Mouse (Mus musculus) embryonic facial prominence, embryonic 11.5 days (tissue): ENCODE measurements around the gene Itch. TPM values are rescaled to one million over a fixed set of nuclear protein-coding genes. Genes with fewer than 3 reads are reported as not detected.

Experiments used
- ATAC-seq: fragments of 200-750 bp; cut with Nextera tagmentation; replicated peaks from 2 replicates; pipeline ENCODE4 v1.8.0; 2017; ENCODE audit warnings: low read depth; ENCODE audit not compliant: insufficient number of reproducible peaks, low FRiP score, low TSS enrichment
- DNase-seq: peaks from one replicate; pipeline ENCODE4 v3.0.0-alpha.2; 2015; ENCODE audit warnings: low spot score
- H3K27ac ChIP-seq: fragments of 300-500 bp; sonication (generic); replicated peaks from 2 replicates; pipeline ENCODE4 v1.5.1; 2014; ENCODE audit warnings: mild to moderate bottlenecking, low read depth, low read length, control low read depth
- H3K27me3 ChIP-seq: fragments of 300-500 bp; sonication (generic); 2 replicates; pipeline ENCODE4 v1.6.1; 2014; ENCODE audit warnings: mild to moderate bottlenecking, low read length, moderate library complexity, mixed read lengths; ENCODE audit not compliant: control insufficient read depth, insufficient read depth
- H3K36me3 ChIP-seq: fragments of 300-500 bp; sonication (generic); replicated peaks from 2 replicates; pipeline ENCODE4 v1.6.1; 2014; ENCODE audit warnings: low read depth, mild to moderate bottlenecking, low read length, moderate library complexity, mixed read lengths; ENCODE audit not compliant: control insufficient read depth, insufficient read depth
- H3K4me1 ChIP-seq: fragments of 300-500 bp; sonication (generic); 2 replicates; pipeline ENCODE4 v1.6.1; 2014; ENCODE audit warnings: low read length, mixed read lengths; ENCODE audit not compliant: control insufficient read depth, insufficient read depth
- H3K4me2 ChIP-seq: fragments of 300-500 bp; sonication (generic); 2 replicates; pipeline ENCODE4 v1.6.1; 2014; ENCODE audit warnings: low read depth, mild to moderate bottlenecking, control low read depth, low read length, moderate library complexity
- H3K4me3 ChIP-seq: fragments of 300-500 bp; sonication (generic); 2 replicates; pipeline ENCODE4 v1.5.1; 2014; ENCODE audit warnings: low read depth, low read length, control low read depth
- H3K9ac ChIP-seq: fragments of 300-500 bp; sonication (generic); replicated peaks from 2 replicates; pipeline ENCODE4 v1.6.1; 2014; ENCODE audit warnings: mild to moderate bottlenecking, control low read depth, low read length
- H3K9me3 ChIP-seq: fragments of 300-500 bp; sonication (generic); replicated peaks from 2 replicates; pipeline ENCODE4 v1.6.1; 2016; ENCODE audit warnings: mild to moderate bottlenecking, low read length, inconsistent platforms, mixed read lengths; ENCODE audit not compliant: control insufficient read depth
- WGBS: fragments of 180-500 bp; shearing (Covaris S2); extraction: QIAGEN DNeasy Blood & Tissue Kit; methylation state at CpG from one replicate; pipeline ENCODE4 v1.1.7; 2014; 5-methylcytosine and 5-hydroxymethylcytosine counted together
- polyA plus RNA-seq: library from polyadenylated mRNA; unstranded; fragments of >200 nt; fragmentation: Nextera tagmentation; extraction: Ambion mirVana; gene quantifications from 2 replicates; pipeline ENCODE4 v1.2.1, GENCODE M21; 2014

Itch gene
- polyA plus RNA-seq, 1 experiment from 2014 or later: 55.7 TPM

DNA sequence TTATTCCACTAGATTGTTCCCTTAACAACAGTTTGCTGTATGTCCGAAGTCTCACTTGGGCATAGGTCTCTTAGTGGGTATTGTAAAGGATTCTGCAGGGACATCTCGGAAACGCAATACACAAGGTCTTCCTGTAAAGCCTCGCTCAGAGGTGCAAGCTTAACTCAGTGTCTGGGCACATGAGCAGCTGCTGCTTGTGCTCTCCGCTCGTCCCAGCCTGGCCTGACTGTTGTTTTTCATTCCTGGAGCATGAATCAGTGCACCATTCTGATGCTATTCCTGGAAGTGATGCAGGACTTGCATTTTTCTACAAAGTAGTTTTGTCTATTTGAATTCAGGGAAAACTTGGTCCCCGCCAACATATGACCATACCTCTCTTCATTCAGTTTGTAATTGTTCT lies 91.4 kb downstream of the Itch start:
- ATAC-seq: no peak
- Histone ChIP-seq H3K4me2 (no peak overlapping the region), H3K36me3 (no peaks in the 10 kb centered on the region; the same call in 1 of the 2 replicates), H3K27me3 (no peaks in the 10 kb centered on the region), H3K9ac (no peak overlapping the region), H3K9me3 (no peaks in the 10 kb centered on the region), H3K4me3 (no peak overlapping the region), H3K4me1 (no peaks in the 10 kb centered on the region), H3K27ac (no peak overlapping the region)
- no peak for DNase-seq
- 90% methylated on average over 7 of the region's 7 CpGs for WGBS

DNA sequence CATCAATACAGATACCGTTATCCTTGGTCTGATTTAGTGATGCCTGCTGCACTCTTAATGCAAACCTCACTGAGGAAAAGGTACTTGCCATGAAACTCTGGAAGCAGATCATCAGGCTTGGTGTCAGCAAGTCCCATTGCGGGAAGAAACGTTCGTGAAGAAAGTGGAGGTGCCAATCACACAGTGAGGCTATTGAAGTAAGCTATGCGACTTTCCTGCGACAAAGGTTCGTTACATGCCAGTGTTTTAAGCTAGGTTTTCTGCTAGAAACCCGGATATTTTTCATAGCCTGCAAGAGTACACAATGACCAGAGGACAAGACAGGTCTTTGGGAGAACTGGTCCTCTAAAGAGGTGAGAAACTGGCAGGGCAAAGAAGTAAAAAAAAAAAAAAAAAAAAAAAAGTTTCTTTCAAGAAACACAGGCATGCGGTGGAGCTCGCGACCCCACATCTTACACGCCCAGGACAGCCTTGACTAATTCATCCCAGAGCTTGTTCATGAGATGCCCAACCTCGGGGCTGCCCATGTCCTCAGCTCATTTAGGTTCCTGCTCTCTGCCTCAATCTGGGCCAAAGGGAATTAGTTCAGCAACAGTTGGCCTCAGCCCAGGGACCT lies 102.5 kb downstream of the Itch start:
- peak overlapping the region; percentile 87 for H3K27ac ChIP-seq
- peak overlapping the region; percentile 60 for H3K4me2 ChIP-seq
- H3K4me1 ChIP-seq: peaks cover 2% of the 10 kb centered on the region; the same call in 1 of the 2 replicates
- WGBS: 5% methylated on average over 13 of the region's 13 CpGs
- ATAC-seq (peak; percentile 87), DNase-seq (peak; percentile 82)
- H3K36me3 ChIP-seq: no peaks in the 10 kb centered on the region
- peak overlapping the region; percentile 67 for H3K4me3 ChIP-seq
- H3K9ac ChIP-seq: peak overlapping the region; percentile 83
- H3K9me3 ChIP-seq: no peaks in the 10 kb centered on the region
- no peaks in the 10 kb centered on the region for H3K27me3 ChIP-seq

DNA sequence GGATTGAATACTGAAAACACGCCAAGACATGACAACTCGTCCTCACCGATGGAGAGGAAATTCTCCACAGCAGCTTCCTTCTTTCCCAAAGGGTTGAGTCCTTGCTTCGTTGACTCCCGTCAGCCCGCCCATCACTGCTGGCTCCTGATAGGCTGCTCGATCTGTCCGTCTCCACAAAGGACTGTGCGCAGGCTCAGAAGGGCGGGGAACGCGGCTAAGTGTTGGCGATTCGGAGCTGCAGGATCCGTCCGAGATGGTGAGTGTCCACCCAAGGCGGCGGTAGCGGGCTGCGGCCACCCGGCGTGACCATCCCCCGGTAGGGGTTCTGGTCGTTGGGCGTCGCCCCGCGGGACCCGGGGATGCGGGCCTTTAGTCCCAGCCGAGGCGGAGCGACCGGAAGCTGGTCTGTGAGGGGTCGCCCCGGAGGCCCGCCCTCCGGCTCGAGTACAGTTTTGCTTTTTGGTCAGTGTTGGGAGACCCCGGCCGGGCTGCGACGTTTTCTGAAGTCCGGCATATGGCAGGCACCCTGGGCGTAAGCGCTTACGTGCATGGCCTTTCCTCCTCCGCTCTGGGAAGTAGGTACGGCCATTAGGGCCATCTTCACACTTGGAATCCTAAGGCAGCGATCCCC lies 103.2 kb downstream of the Itch start, which contains the start of gene Dynlrb1:
TSS of gene Dynlrb1 (plus strand) at position 172 of the 631 bp plus-strand sequence.
- peak; percentile 98 for ATAC-seq
- WGBS: under 1% methylated on average over 50 of the region's 50 CpGs

DNA sequence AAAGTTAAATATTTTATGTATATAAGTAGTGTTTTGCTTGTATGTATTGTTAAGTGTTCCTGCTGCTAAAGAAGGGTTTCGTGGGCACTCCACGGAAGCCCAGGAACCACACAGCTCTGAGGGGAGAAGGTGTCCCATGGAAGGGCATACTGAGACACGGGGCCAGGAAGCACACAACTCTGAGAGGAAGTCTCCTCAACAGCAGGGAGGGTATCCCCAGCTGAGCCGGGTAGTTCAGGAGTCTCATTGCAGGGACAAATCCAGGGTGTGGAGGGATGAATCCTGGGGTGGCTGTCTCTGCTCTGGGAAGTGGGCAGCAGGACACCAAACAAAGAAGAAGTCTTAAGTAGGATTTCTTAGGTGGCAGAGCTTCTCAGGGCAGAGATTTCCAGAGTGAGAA lies 104.0 kb downstream of the Itch start:
- Histone ChIP-seq H3K36me3 (no peaks in the 10 kb centered on the region), H3K4me1 (peaks cover 2% of the 10 kb centered on the region; the same call in 1 of the 2 replicates), H3K4me2 (peak overlapping the region; percentile 80), H3K9me3 (no peaks in the 10 kb centered on the region), H3K9ac (peak overlapping the region; percentile 83), H3K27ac (no peak overlapping the region), H3K4me3 (peak overlapping the region; percentile 67), H3K27me3 (no peaks in the 10 kb centered on the region)
- DNase-seq (no peak), ATAC-seq (no peak)
- 22% methylated on average over 4 of the region's 4 CpGs for WGBS

More for the DNA sequence above, 103.2 kb downstream of the Itch start, which contains the start of gene Dynlrb1:
- Histone ChIP-seq H3K36me3 (no peaks in the 10 kb centered on the region), H3K27ac (peak within 1 kb of the TSS; percentile 87), H3K4me1 (peaks cover 2% of the 10 kb centered on the region; the same call in 1 of the 2 replicates), H3K9ac (peak within 1 kb of the TSS; percentile 83), H3K27me3 (no peaks in the 10 kb centered on the region), H3K4me3 (peak within 1 kb of the TSS; percentile 67), H3K9me3 (no peaks in the 10 kb centered on the region), H3K4me2 (peak within 1 kb of the TSS; percentile 80)
- DNase-seq: peak; percentile 98

DNA sequence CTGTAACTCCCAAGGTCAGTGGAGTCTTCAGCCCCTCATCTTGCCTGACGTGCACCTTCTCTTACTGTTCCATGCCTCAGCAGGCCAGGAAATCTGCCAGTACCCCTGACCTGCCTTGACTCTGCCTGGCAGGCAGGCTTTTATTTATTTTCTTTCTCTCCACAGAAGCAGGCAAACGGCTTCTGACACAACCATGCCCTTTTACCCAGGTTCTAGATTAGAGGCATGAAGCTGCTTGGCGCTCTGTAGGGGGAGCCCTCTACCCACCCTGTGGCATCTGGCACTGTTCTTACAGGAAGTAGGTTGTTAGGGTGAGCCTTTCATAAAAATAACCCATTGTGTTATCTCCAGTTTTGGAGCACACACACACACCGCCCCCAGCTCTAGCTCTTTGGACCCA lies 107.6 kb downstream of the Itch start:
- Histone ChIP-seq H3K4me3 (no peak overlapping the region), H3K27me3 (no peaks in the 10 kb centered on the region), H3K27ac (no peak overlapping the region), H3K9ac (no peak overlapping the region), H3K9me3 (no peaks in the 10 kb centered on the region), H3K36me3 (peaks cover 2% of the 10 kb centered on the region; the same call in 1 of the 2 replicates), H3K4me1 (peaks cover 2% of the 10 kb centered on the region; the same call in 1 of the 2 replicates), H3K4me2 (no peak overlapping the region)
- no peak for DNase-seq
- 75% methylated on average over 4 of the region's 4 CpGs for WGBS
- no peak for ATAC-seq

DNA sequence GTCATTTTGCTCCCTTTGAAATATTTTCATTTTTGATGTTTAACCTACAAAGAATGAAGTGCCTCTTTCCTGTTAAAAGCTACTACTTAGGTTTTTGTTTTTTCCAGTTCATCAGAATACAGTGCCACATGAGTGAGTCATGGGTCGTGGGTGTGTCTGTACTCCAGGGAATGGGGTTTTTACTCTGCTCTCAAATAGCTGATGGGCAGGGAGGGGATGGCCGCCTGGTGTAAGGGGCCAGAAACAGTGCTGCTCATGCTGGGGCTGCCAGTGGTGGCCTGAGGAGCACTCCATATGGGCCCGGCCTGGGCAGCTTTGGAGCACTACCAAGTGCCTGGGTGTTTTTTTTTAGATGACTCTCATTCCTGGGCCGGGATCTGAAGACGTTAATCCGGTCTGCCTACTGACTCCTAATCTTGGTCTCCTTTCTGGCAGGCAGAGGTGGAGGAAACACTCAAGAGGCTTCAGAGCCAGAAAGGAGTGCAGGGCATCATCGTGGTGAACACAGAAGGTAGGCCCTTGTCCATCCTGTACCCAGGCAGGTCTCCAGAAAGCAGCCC lies 109.1 kb downstream of the Itch start:
- Histone ChIP-seq H3K27me3 (no peaks in the 10 kb centered on the region), H3K4me2 (no peak overlapping the region), H3K4me1 (no peaks in the 10 kb centered on the region), H3K9ac (no peak overlapping the region), H3K4me3 (no peak overlapping the region), H3K36me3 (peaks cover 7% of the 10 kb centered on the region), H3K27ac (no peak overlapping the region), H3K9me3 (no peaks in the 10 kb centered on the region)
- WGBS: 92% methylated on average over 7 of the region's 7 CpGs
- DNase-seq (no peak), ATAC-seq (no peak)

DNA sequence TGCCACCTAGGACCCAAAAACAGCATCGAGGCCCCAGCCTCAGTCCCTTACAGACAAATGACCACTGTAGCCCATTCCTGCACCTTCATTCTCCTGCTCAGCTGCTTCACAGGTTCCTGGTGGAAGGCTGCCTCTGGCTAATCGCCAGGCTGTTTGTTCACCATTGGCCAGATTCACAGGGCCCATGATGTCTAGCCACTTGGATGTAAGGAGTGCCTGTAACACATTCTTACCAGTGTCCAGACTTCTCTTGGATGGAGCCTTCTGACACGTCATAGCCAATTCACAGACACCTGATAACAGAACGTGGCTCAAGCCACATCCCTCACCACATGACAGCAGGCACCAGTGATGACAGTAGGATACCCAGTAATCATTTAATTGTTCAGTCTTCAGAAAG lies 112.9 kb downstream of the Itch start:
- no peaks in the 10 kb centered on the region for H3K9me3 ChIP-seq
- H3K4me2 ChIP-seq: no peak overlapping the region
- H3K36me3 ChIP-seq: peaks cover 24% of the 10 kb centered on the region
- 94% methylated on average over 4 of the region's 4 CpGs for WGBS
- H3K9ac ChIP-seq: no peak overlapping the region
- DNase-seq (no peak), ATAC-seq (no peak)
- H3K27me3 ChIP-seq: no peaks in the 10 kb centered on the region
- H3K4me3 ChIP-seq: no peak overlapping the region
- no peak overlapping the region for H3K27ac ChIP-seq
- H3K4me1 ChIP-seq: no peaks in the 10 kb centered on the region

DNA sequence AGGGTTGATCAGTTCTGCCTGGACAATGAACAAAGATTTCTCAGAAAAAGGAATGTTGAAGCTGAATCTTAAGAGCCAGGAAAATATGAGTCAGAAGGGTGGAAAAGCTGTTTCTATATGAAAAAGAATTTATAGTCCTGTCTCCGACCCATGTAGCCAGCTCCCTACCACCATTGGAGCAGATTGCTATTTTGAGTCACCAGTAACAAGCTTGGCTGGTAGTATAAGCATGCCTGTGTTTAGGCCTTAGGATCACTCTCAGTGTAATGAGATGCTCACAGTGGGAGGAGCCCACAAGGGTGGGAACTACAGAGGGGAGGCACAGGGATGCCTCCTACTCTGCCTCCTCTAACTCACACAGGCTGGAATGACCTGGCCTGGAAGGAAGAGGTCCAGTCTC lies 114.9 kb downstream of the Itch start:
- 93% methylated on average over 1 of the region's 1 CpGs for WGBS
- H3K9ac ChIP-seq: no peak overlapping the region
- no peak overlapping the region for H3K27ac ChIP-seq
- no peak for DNase-seq
- no peak overlapping the region for H3K4me2 ChIP-seq
- H3K27me3 ChIP-seq: no peaks in the 10 kb centered on the region
- ATAC-seq: no peak
- H3K36me3 ChIP-seq: peaks cover 24% of the 10 kb centered on the region
- H3K4me3 ChIP-seq: no peak overlapping the region
- no peaks in the 10 kb centered on the region for H3K9me3 ChIP-seq
- no peaks in the 10 kb centered on the region for H3K4me1 ChIP-seq
